Mouse (Mus musculus) stomach, postnatal 0 days (tissue): ENCODE data around the gene Otoa.

ENCODE experiments used
- CTCF ChIP-seq: IDR thresholded peaks from 2 replicates; pipeline ENCODE4 v1.5.1; 2016; ENCODE audit warnings: antibody characterized with exemption, low read depth, mild to moderate bottlenecking, moderate library complexity
- EP300 ChIP-seq: optimal IDR thresholded peaks from 2 replicates; pipeline ENCODE3; 2016; ENCODE audit warnings: antibody characterized with exemption

DNA sequence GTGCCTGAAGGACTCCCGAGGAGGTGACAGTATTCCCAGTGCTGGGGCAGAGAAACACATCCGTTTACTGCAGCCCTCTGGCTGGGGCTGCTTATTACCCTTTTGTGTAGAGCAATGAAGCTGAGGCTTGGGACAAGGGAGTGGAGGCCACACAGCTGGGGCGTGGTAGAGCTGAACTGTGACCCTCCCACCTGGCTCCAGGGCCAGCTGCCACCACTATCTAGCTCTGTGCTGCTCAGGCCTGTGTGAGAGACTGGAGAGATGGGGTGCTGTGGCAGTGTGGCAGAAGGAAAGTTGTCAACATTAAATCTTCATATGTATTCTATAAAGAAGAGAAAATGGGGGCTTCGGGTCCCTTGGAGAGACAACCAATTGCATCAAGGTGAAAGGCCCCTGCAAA, 11.6 kb downstream of the Otoa start:
- TF ChIP-seq CTCF (no peak), EP300 (no peak)
